Mouse (Mus musculus): ENCODE measurements at regions not wholly inside any gene's neighbourhood (a gene's known extent, or its start where the extent isn't known, plus 50 kb on each side); places are given as distances from the start of the nearest gene placed in this dataset.
A peak's percentile ranks its signal among the peaks of the same experiment; 100 is the strongest.

- no peak overlapping the region for H3K9ac ChIP-seq (ENCODE audit: low read length)
- no peak overlapping the region for H3K4me2 ChIP-seq
- H3K4me1 ChIP-seq (ENCODE audit: control insufficient read depth, insufficient read depth, low read length), result no peaks in the 10 kb centered on the region
- no peak overlapping the region for H3K4me3 ChIP-seq (ENCODE audit: low read depth, low read length)
- DNase-seq (ENCODE audit: low spot score, missing footprints) (no peak), ATAC-seq (ENCODE audit: low FRiP score) (no peak)
- H3K9me3 ChIP-seq (ENCODE audit: control insufficient read depth, low read length), result no peaks in the 10 kb centered on the region
- no peaks in the 10 kb centered on the region for H3K27me3 ChIP-seq (ENCODE audit: control insufficient read depth, insufficient read depth, low read length)
- H3K36me3 ChIP-seq (ENCODE audit: control insufficient read depth, insufficient read depth, low read length), result no peaks in the 10 kb centered on the region
- no peak overlapping the region for H3K27ac ChIP-seq (ENCODE audit: low read depth, low read length)
These were observed 373.1 kb upstream of the Atp2b1 start for GRCm38 (mm10) chr10:98541062-98541461.

DNA sequence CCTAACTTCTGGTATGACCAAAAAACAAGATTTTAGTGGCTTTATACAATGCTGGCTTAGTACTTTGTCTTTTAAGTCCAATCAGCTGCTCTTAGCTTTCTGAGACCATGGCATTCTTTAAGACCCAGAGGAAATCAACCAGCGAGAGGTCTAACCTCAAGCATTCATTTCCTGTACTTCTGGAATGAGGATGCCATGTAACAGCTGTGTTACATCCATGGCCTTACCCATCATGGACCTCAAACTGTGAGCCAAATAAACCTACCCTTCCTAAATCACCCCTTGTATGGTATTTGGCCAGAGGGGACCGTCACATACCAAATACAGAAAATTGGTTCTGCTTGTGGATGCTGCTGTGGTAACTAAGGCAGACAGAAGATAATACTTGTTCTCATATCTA, 372.1 kb upstream of the Atp2b1 start:
- Histone ChIP-seq H3K4me2 (no peak overlapping the region), H3K36me3 (ENCODE audit: control insufficient read depth, insufficient read depth, low read length) (no peaks in the 10 kb centered on the region), H3K27me3 (ENCODE audit: control insufficient read depth, insufficient read depth, low read length) (no peaks in the 10 kb centered on the region), H3K4me3 (ENCODE audit: low read depth, low read length) (no peak overlapping the region), H3K4me1 (ENCODE audit: control insufficient read depth, insufficient read depth, low read length) (no peaks in the 10 kb centered on the region), H3K9me3 (ENCODE audit: control insufficient read depth, low read length) (no peaks in the 10 kb centered on the region), H3K9ac (ENCODE audit: low read length) (no peak overlapping the region), H3K27ac (ENCODE audit: low read depth, low read length) (no peak overlapping the region)
- 85% methylated on average over 2 of the region's 2 CpGs for WGBS
- no peak for DNase-seq (ENCODE audit: low spot score, missing footprints)
- ATAC-seq (ENCODE audit: low FRiP score), result no peak

DNA sequence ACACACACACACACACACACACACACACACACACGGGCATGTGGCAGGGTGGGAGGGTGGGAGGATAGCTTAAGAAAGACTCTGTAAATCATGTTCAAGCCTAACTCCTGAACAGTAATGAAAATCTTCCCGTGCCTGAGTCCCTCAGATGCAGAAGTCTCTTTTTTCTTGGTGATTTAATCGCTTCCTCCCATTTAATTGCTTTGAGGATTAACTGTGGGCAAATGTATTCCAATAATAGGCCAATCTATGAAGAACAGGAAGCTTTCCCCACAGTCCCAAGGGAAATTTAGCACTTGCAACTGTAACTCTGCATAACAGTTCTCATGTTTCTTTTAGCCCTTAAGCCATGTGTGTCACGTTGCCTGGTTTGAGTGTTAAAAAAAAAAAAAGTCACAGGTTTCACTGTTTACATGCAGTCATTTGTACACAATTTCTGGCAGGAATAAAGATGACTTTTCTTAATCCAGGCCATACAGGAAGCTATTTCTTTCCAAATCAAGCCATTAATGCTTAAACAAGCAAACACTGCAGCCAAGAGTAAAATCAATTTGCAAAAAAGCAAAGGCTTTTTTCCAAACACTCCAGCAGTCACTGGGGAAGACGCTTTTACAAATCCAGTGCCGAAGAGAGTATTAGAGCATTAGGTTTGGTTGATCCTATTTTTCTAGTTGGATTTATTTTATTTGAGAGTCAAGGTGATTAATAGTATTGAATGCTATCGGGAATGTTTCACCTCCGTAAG, 370.8 kb upstream of the Atp2b1 start:
- peak; percentile 83 for DNase-seq (ENCODE audit: low spot score, missing footprints)
- Histone ChIP-seq H3K4me3 (ENCODE audit: low read depth, low read length) (no peak overlapping the region), H3K36me3 (ENCODE audit: control insufficient read depth, insufficient read depth, low read length) (no peaks in the 10 kb centered on the region), H3K4me1 (ENCODE audit: control insufficient read depth, insufficient read depth, low read length) (no peaks in the 10 kb centered on the region), H3K9me3 (ENCODE audit: control insufficient read depth, low read length) (no peaks in the 10 kb centered on the region), H3K27me3 (ENCODE audit: control insufficient read depth, insufficient read depth, low read length) (no peaks in the 10 kb centered on the region), H3K27ac (ENCODE audit: low read depth, low read length) (no peak overlapping the region), H3K9ac (ENCODE audit: low read length) (no peak overlapping the region), H3K4me2 (no peak overlapping the region)
- ATAC-seq (ENCODE audit: low FRiP score), result peak; percentile 74
- WGBS, result 33% methylated on average over 8 of the region's 8 CpGs

GRCm38 (mm10) chr10:98543998-98544349, 370.2 kb upstream of the Atp2b1 start:
- ATAC-seq (ENCODE audit: low FRiP score) (no peak), DNase-seq (ENCODE audit: low spot score, missing footprints) (no peak)
- H3K27me3 ChIP-seq (ENCODE audit: control insufficient read depth, insufficient read depth, low read length), result no peaks in the 10 kb centered on the region
- no peaks in the 10 kb centered on the region for H3K9me3 ChIP-seq (ENCODE audit: control insufficient read depth, low read length)
- no peak overlapping the region for H3K4me2 ChIP-seq
- H3K36me3 ChIP-seq (ENCODE audit: control insufficient read depth, insufficient read depth, low read length), result no peaks in the 10 kb centered on the region
- no peak overlapping the region for H3K27ac ChIP-seq (ENCODE audit: low read depth, low read length)
- H3K4me3 ChIP-seq (ENCODE audit: low read depth, low read length), result no peak overlapping the region
- no peak overlapping the region for H3K9ac ChIP-seq (ENCODE audit: low read length)
- 66% methylated on average over 5 of the region's 5 CpGs for WGBS
- no peaks in the 10 kb centered on the region for H3K4me1 ChIP-seq (ENCODE audit: control insufficient read depth, insufficient read depth, low read length)

DNA sequence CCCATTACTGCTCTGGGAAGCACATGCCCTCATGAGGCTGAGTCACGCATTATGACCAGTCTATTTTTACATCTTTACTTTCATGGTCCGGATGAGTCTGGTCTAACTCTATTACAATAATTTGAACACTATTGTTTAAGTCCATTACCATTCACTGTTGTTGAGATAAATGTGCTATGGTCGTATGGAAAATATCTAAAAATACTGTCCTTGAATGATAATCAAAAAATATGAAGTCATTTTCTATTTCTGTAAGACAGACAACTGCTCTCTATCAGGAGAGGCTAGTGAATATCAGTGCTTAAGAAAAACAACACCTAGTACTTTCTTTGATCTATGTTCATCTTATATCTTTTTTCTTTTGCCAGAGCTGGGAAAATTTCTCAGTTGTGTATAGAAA, 359.6 kb upstream of the Atp2b1 start:
- H3K4me3 ChIP-seq (ENCODE audit: low read depth, low read length), result no peak overlapping the region
- 89% methylated on average over 3 of the region's 3 CpGs for WGBS
- no peaks in the 10 kb centered on the region for H3K9me3 ChIP-seq (ENCODE audit: control insufficient read depth, low read length)
- DNase-seq (ENCODE audit: low spot score, missing footprints) (no peak), ATAC-seq (ENCODE audit: low FRiP score) (no peak)
- H3K4me2 ChIP-seq, result no peak overlapping the region
- H3K4me1 ChIP-seq (ENCODE audit: control insufficient read depth, insufficient read depth, low read length), result no peaks in the 10 kb centered on the region
- no peak overlapping the region for H3K27ac ChIP-seq (ENCODE audit: low read depth, low read length)
- no peaks in the 10 kb centered on the region for H3K27me3 ChIP-seq (ENCODE audit: control insufficient read depth, insufficient read depth, low read length)
- H3K9ac ChIP-seq (ENCODE audit: low read length), result no peak overlapping the region
- no peaks in the 10 kb centered on the region for H3K36me3 ChIP-seq (ENCODE audit: control insufficient read depth, insufficient read depth, low read length)

- DNase-seq (ENCODE audit: low spot score, missing footprints) (no peak), ATAC-seq (ENCODE audit: low FRiP score) (no peak)
- Histone ChIP-seq H3K4me1 (ENCODE audit: control insufficient read depth, insufficient read depth, low read length) (no peaks in the 10 kb centered on the region), H3K36me3 (ENCODE audit: control insufficient read depth, insufficient read depth, low read length) (no peaks in the 10 kb centered on the region), H3K4me2 (no peak overlapping the region), H3K9ac (ENCODE audit: low read length) (no peak overlapping the region), H3K9me3 (ENCODE audit: control insufficient read depth, low read length) (no peaks in the 10 kb centered on the region), H3K27me3 (ENCODE audit: control insufficient read depth, insufficient read depth, low read length) (no peaks in the 10 kb centered on the region), H3K27ac (ENCODE audit: low read depth, low read length) (no peak overlapping the region), H3K4me3 (ENCODE audit: low read depth, low read length) (no peak overlapping the region)
- 87% methylated on average over 9 of the region's 9 CpGs for WGBS
These were observed 356.6 kb upstream of the Atp2b1 start for GRCm38 (mm10) chr10:98557470-98558060.

- no peak overlapping the region for H3K9ac ChIP-seq (ENCODE audit: low read length)
- 81% methylated on average over 2 of the region's 2 CpGs for WGBS
- H3K27me3 ChIP-seq (ENCODE audit: control insufficient read depth, insufficient read depth, low read length), result no peaks in the 10 kb centered on the region
- ATAC-seq (ENCODE audit: low FRiP score), result no peak
- H3K4me1 ChIP-seq (ENCODE audit: control insufficient read depth, insufficient read depth, low read length), result no peaks in the 10 kb centered on the region
- H3K27ac ChIP-seq (ENCODE audit: low read depth, low read length), result no peak overlapping the region
- H3K4me2 ChIP-seq, result no peak overlapping the region
- no peaks in the 10 kb centered on the region for H3K36me3 ChIP-seq (ENCODE audit: control insufficient read depth, insufficient read depth, low read length)
- no peaks in the 10 kb centered on the region for H3K9me3 ChIP-seq (ENCODE audit: control insufficient read depth, low read length)
- no peak overlapping the region for H3K4me3 ChIP-seq (ENCODE audit: low read depth, low read length)
- DNase-seq (ENCODE audit: low spot score, missing footprints), result no peak
These were observed 355.6 kb upstream of the Atp2b1 start for GRCm38 (mm10) chr10:98558560-98558959.

- DNase-seq (ENCODE audit: low spot score, missing footprints) (no peak), ATAC-seq (ENCODE audit: low FRiP score) (no peak)
- H3K4me2 ChIP-seq, result no peak overlapping the region
- no peaks in the 10 kb centered on the region for H3K27me3 ChIP-seq (ENCODE audit: control insufficient read depth, insufficient read depth, low read length)
- no peaks in the 10 kb centered on the region for H3K9me3 ChIP-seq (ENCODE audit: control insufficient read depth, low read length)
- 81% methylated on average over 2 of the region's 2 CpGs for WGBS
- H3K36me3 ChIP-seq (ENCODE audit: control insufficient read depth, insufficient read depth, low read length), result no peaks in the 10 kb centered on the region
- no peak overlapping the region for H3K27ac ChIP-seq (ENCODE audit: low read depth, low read length)
- H3K9ac ChIP-seq (ENCODE audit: low read length), result no peak overlapping the region
- H3K4me1 ChIP-seq (ENCODE audit: control insufficient read depth, insufficient read depth, low read length), result no peaks in the 10 kb centered on the region
- H3K4me3 ChIP-seq (ENCODE audit: low read depth, low read length), result no peak overlapping the region
These were observed 351.8 kb upstream of the Atp2b1 start for GRCm38 (mm10) chr10:98562297-98562912.

GRCm38 (mm10) chr10:98572782-98573536, 341.2 kb upstream of the Atp2b1 start:
- Histone ChIP-seq H3K27me3 (ENCODE audit: control insufficient read depth, insufficient read depth, low read length) (no peaks in the 10 kb centered on the region), H3K27ac (ENCODE audit: low read depth, low read length) (no peak overlapping the region), H3K4me2 (no peak overlapping the region), H3K4me1 (ENCODE audit: control insufficient read depth, insufficient read depth, low read length) (no peaks in the 10 kb centered on the region), H3K4me3 (ENCODE audit: low read depth, low read length) (no peak overlapping the region), H3K36me3 (ENCODE audit: control insufficient read depth, insufficient read depth, low read length) (no peaks in the 10 kb centered on the region), H3K9me3 (ENCODE audit: control insufficient read depth, low read length) (no peaks in the 10 kb centered on the region), H3K9ac (ENCODE audit: low read length) (no peak overlapping the region)
- ATAC-seq (ENCODE audit: low FRiP score) (no peak), DNase-seq (ENCODE audit: low spot score, missing footprints) (no peak)
- WGBS, result 78% methylated on average over 14 of the region's 16 CpGs
